Mouse (Mus musculus) intestine, embryonic 14.5 days (tissue): ENCODE measurements around the gene Cactin. TPM values are rescaled to one million over a fixed set of nuclear protein-coding genes. Genes with fewer than 3 reads are reported as not detected.

Source experiments
- ATAC-seq: fragments of 200-750 bp; cut with Nextera tagmentation; replicated peaks from 2 replicates; pipeline ENCODE4 v1.8.0; 2017; ENCODE audit warnings: low read depth, moderate number of reproducible peaks, moderate TSS enrichment, moderate library complexity; ENCODE audit not compliant: low FRiP score, low TSS enrichment
- DNase-seq: peaks from one replicate; pipeline ENCODE4 v3.0.0-alpha.2; 2018; ENCODE audit warnings: low spot score
- H3K27ac ChIP-seq: fragments of 300-500 bp; sonication (generic); 2 replicates; pipeline ENCODE4 v1.5.1; 2014; ENCODE audit warnings: low read depth, mild to moderate bottlenecking, control low read depth
- H3K27me3 ChIP-seq: fragments of 300-500 bp; sonication (generic); replicated peaks from 2 replicates; pipeline ENCODE4 v1.6.1; 2014; ENCODE audit warnings: low read length, control low read depth; ENCODE audit not compliant: control insufficient read depth, insufficient read depth
- H3K36me3 ChIP-seq: fragments of 300-500 bp; sonication (generic); 2 replicates; pipeline ENCODE4 v1.6.1; 2014; ENCODE audit warnings: low read length, control low read depth; ENCODE audit not compliant: control insufficient read depth, insufficient read depth
- H3K4me1 ChIP-seq: fragments of 300-500 bp; sonication (generic); replicated peaks from 2 replicates; pipeline ENCODE4 v1.6.1; 2014; ENCODE audit warnings: low read length, control low read depth, mixed read lengths; ENCODE audit not compliant: control insufficient read depth, insufficient read depth
- H3K4me2 ChIP-seq: fragments of 300-500 bp; sonication (generic); 2 replicates; pipeline ENCODE4 v1.6.1; 2014; ENCODE audit warnings: low read length
- H3K4me3 ChIP-seq: fragments of 300-500 bp; sonication (generic); 2 replicates; pipeline ENCODE4 v1.5.1; 2014; ENCODE audit warnings: low read depth, low read length, control low read depth, mixed read lengths
- H3K9ac ChIP-seq: fragments of 300-500 bp; sonication (generic); 2 replicates; pipeline ENCODE4 v1.6.1; 2014; ENCODE audit warnings: mild to moderate bottlenecking, low read length
- H3K9me3 ChIP-seq: fragments of 300-500 bp; sonication (generic); 2 replicates; pipeline ENCODE4 v1.6.1; 2016; ENCODE audit warnings: low read length, control low read depth; ENCODE audit not compliant: control insufficient read depth
- WGBS: fragments of 180-500 bp; shearing (Covaris S2); extraction: QIAGEN DNeasy Blood & Tissue Kit; methylation state at CpG from one replicate; pipeline ENCODE4 v1.1.7; 2014; 5-methylcytosine and 5-hydroxymethylcytosine counted together
- polyA plus RNA-seq: library from polyadenylated mRNA; unstranded; fragments of >200 nt; fragmentation: Nextera tagmentation; extraction: Ambion mirVana; gene quantifications from 2 replicates; pipeline ENCODE4 v1.2.1, GENCODE M21; 2014

Gene Cactin
- polyA plus RNA-seq, 1 experiment from 2014 or later: 27.7 TPM

DNA sequence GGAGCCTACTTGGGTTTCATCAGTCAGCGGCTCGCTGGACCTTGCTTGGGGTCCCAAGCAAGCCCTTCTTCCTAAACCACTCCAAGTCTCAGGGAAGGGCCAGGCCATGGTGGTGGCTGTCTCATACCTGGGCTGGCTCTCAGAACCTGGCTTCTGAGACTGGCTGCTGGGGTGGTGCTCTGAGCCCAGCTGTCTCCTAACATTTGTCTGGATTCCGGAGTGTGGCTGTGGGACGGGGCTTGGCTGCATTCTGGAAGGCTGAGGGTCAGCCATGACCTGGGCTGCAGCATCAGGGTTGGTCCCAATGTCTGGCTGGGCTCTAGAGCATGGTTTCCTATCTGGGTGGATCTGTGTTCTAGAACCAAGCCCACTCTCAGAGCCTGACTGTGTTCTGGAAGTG, 15.7 kb downstream of the Cactin start:
- peak overlapping the region; percentile 80; the same call in 1 of the 2 replicates for H3K27ac ChIP-seq
- H3K9me3 ChIP-seq: no peaks in the 10 kb centered on the region
- ATAC-seq (no peak), DNase-seq (no peak)
- no peaks in the 10 kb centered on the region for H3K36me3 ChIP-seq
- H3K9ac ChIP-seq: no peak overlapping the region
- H3K27me3 ChIP-seq: peaks cover 9% of the 10 kb centered on the region; the same call in 1 of the 2 replicates
- H3K4me2 ChIP-seq: no peak overlapping the region
- H3K4me1 ChIP-seq: peaks cover 31% of the 10 kb centered on the region
- H3K4me3 ChIP-seq: no peak overlapping the region
- 89% methylated on average over 4 of the region's 4 CpGs for WGBS

DNA sequence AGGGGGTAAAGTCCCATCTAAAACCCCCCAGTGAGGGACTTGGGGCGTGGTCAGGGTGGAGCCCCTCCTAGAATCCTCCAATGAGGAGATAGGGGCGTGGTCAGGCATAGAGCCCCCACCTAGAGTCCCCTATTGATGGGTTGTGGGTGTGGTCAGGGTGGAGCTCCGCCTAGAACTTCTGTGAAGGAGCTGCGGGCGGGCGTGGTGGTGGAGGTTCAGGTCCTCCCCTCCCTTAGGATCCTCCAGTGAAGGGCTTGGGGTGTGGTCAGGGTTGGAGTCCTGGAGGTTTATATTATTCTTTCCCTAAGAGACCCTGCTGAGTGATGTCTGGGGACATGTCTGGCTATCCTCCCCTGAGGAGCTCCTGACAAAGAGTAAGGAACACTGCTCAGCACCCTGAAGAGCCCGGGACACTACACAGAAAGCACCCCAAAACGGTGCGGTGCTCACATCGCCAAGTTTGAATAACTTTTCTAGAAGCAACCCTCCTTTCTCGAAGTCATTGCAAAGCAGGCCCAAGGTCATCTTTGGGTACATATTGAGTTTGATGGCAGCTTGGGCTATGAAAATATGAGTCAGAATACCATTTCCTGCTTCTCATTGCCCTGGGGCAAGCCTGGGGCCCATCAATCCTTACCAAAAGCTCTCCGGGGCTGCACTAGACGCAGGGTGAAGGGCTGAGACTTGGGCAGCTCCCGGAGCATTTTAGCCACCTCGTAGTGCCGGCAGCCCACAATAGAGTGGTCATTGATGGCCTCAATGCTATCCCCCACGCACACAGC, 19.8 kb downstream of the Cactin start:
- H3K27me3 ChIP-seq: peaks cover 36% of the 10 kb centered on the region
- whole genome bisulfite sequencing: 43% methylated on average over 17 of the region's 17 CpGs
- no peak overlapping the region for H3K4me2 ChIP-seq
- H3K9ac ChIP-seq: no peak overlapping the region
- no peak overlapping the region for H3K4me3 ChIP-seq
- peaks cover 19% of the 10 kb centered on the region for H3K4me1 ChIP-seq
- H3K27ac ChIP-seq: no peak overlapping the region
- DNase-seq (no peak), ATAC-seq (no peak)
- H3K36me3 ChIP-seq: no peaks in the 10 kb centered on the region
- H3K9me3 ChIP-seq: no peaks in the 10 kb centered on the region

- Histone ChIP-seq H3K27ac (no peak overlapping the region), H3K9me3 (no peaks in the 10 kb centered on the region), H3K4me3 (no peak overlapping the region), H3K27me3 (peaks cover 36% of the 10 kb centered on the region), H3K4me1 (peaks cover 15% of the 10 kb centered on the region), H3K36me3 (no peaks in the 10 kb centered on the region), H3K4me2 (no peak overlapping the region), H3K9ac (no peak overlapping the region)
- peak; percentile 87 for DNase-seq
- WGBS: 34% methylated on average over 16 of the region's 16 CpGs
- ATAC-seq: no peak
These were observed 20.5 kb downstream of the Cactin start for GRCm38 (mm10) chr10:81341333-81341949.

DNA sequence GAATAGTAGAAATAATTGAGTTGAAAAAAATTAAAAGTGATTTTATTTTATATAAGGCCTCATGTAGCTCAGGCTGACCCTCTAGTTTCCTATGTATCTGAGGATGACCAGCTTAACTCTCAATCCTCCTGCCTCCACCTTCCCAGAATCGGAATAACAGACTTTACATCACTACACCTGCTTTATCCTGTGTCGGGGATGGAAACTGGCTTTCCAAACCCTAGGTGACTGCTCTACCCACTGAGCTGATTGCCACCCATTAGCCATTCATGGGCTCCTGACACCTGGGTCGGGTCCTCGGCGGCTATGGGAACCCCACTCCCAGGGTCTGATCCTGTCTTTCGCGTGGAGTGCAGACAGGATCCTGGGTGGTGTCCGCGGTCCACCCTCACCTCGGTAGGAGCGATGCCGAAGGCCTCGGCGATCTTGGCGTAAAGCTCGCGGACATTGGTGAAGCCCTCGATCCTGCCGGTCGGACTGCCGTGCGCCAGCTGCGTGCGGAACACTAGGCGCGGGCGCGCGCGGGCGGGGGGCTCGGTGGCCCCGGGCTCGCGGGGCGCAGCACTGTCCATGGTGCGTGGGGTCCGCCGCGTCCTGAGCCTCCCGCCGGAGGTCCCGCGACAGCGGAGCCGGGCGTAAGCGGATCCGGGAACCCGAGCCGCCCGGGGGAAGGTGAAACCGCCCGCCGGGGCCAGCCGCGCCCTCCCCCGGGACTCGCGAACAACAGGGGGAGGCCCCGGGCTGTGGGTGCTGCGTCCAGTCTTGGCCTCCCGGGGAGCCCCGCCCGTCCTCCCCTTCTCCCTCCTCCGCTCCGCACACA, 22.0 kb downstream of the Cactin start, which contains the start of gene Gipc3:
Gipc3 (minus strand) TSS at position 581 of the 820 bp plus-strand sequence.
- H3K27ac ChIP-seq: no peak within 1 kb of the TSS
- peaks cover 22% of the 10 kb centered on the region for H3K4me1 ChIP-seq
- peak within 1 kb of the TSS; percentile 84 for H3K4me2 ChIP-seq
- peaks cover 6% of the 10 kb centered on the region for H3K36me3 ChIP-seq
- 4% methylated on average over 56 of the region's 67 CpGs for WGBS
- H3K4me3 ChIP-seq: peak within 1 kb of the TSS; percentile 44
- DNase-seq (no peak), ATAC-seq (no peak)
- H3K9ac ChIP-seq: peak within 1 kb of the TSS; percentile 48
- H3K27me3 ChIP-seq: peaks cover 33% of the 10 kb centered on the region
- no peaks in the 10 kb centered on the region for H3K9me3 ChIP-seq

GRCm38 (mm10) chr10:81344421-81345161, 23.7 kb downstream of the Cactin start:
- no peak for DNase-seq
- 51% methylated on average over 8 of the region's 8 CpGs for WGBS
- H3K27me3 ChIP-seq: peaks cover 33% of the 10 kb centered on the region
- peaks cover 32% of the 10 kb centered on the region for H3K4me1 ChIP-seq
- H3K4me2 ChIP-seq: no peak overlapping the region
- H3K9ac ChIP-seq: no peak overlapping the region
- peaks cover 6% of the 10 kb centered on the region for H3K36me3 ChIP-seq
- no peak overlapping the region for H3K27ac ChIP-seq
- no peak overlapping the region for H3K4me3 ChIP-seq
- no peaks in the 10 kb centered on the region for H3K9me3 ChIP-seq
- no peak for ATAC-seq

DNA sequence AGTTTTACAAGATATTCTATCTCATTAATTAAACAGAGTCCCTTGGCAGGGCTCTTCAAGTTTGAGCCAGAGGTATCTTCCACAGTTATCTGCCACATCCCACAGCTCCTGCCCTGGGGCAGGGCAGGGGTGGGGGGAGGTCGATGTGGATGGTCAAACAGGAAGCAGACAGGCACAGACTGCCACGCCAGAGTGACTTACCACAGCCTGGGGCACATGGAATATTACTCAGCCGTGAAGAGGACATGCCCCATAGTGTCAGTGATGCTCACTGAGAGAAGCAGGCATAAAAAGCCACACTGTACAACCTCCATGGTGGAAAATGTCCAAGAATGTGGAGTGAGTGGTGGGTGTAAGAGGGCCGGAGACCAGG, 24.2 kb downstream of the Cactin start:
- no peak overlapping the region for H3K4me3 ChIP-seq
- H3K36me3 ChIP-seq: peaks cover 6% of the 10 kb centered on the region
- ATAC-seq: no peak
- WGBS: 89% methylated on average over 4 of the region's 4 CpGs
- no peak overlapping the region for H3K9ac ChIP-seq
- H3K4me2 ChIP-seq: no peak overlapping the region
- peaks cover 33% of the 10 kb centered on the region for H3K27me3 ChIP-seq
- H3K27ac ChIP-seq: no peak overlapping the region
- H3K4me1 ChIP-seq: peaks cover 34% of the 10 kb centered on the region
- no peaks in the 10 kb centered on the region for H3K9me3 ChIP-seq
- no peak for DNase-seq

GRCm38 (mm10) chr10:81346453-81347067, 25.7 kb downstream of the Cactin start:
- Histone ChIP-seq H3K27ac (no peak overlapping the region), H3K9ac (no peak overlapping the region), H3K4me1 (peaks cover 31% of the 10 kb centered on the region), H3K9me3 (no peaks in the 10 kb centered on the region), H3K27me3 (peaks cover 33% of the 10 kb centered on the region), H3K4me3 (peak overlapping the region; percentile 17; the same call in 1 of the 2 replicates), H3K36me3 (peaks cover 6% of the 10 kb centered on the region), H3K4me2 (peak overlapping the region; percentile 47)
- ATAC-seq: no peak; the same call in 1 of the 2 replicates
- WGBS: 9% methylated on average over 54 of the region's 55 CpGs
- no peak for DNase-seq
